Mouse (Mus musculus) CH12.LX (cell line): ENCODE data around the gene Mpv17. TPM values are rescaled to one million over a fixed set of nuclear protein-coding genes. Genes with fewer than 3 reads are reported as not detected.
A peak's percentile ranks its signal among the peaks of the same experiment; 100 is the strongest.

ENCODE experiments used
- DNase-seq: peaks from one replicate; pipeline ENCODE4 v3.0.0-alpha.2; 2013; ENCODE audit errors: extremely low read depth
- H3K27ac ChIP-seq: 2 replicates; pipeline ENCODE4 v1.5.1; 2012; ENCODE audit warnings: low read depth, mild to moderate bottlenecking, control low read depth, moderate library complexity; ENCODE audit not compliant: insufficient read depth
- H3K27me3 ChIP-seq: replicated peaks from 2 replicates; pipeline ENCODE3; 2012; ENCODE audit warnings: inconsistent platforms
- H3K36me3 ChIP-seq, 2 experiments: replicated peaks in 1 of 2; 2 replicates each; pipeline versions ENCODE3 to v1.6.1; 2012; ENCODE audit warnings: inconsistent platforms in 1 of 2, low read length in 1 of 2, mild to moderate bottlenecking in 1 of 2, mixed read lengths in 1 of 2, moderate library complexity in 1 of 2; ENCODE audit not compliant: control insufficient read depth in 1 of 2, insufficient read depth in 1 of 2
- H3K4me1 ChIP-seq, 2 experiments: 2 replicates each; pipeline ENCODE4 v1.6.1; 2012; ENCODE audit warnings: inconsistent platforms in 1 of 2, moderate library complexity in 1 of 2; ENCODE audit not compliant: insufficient read depth in 2 of 2, control insufficient read depth in 1 of 2
- H3K4me2 ChIP-seq: 2 replicates; pipeline ENCODE4 v1.6.1; 2012; ENCODE audit warnings: low read depth, mild to moderate bottlenecking, control low read depth; ENCODE audit not compliant: poor library complexity, insufficient read depth, severe bottlenecking
- H3K4me3 ChIP-seq, 3 experiments: fragments of 150-350 bp in 1 of 3; sonication (generic) in 1 of 3; replicated peaks in 1 of 3; 2 replicates each; pipeline versions ENCODE3 to v1.5.1; 2011 to 2012; ENCODE audit warnings: low read depth in 2 of 3, low read length in 2 of 3, mild to moderate bottlenecking in 2 of 3, moderate library complexity in 2 of 3, control low read depth in 1 of 3, improper control_type of control experiment in 1 of 3, inconsistent platforms in 1 of 3, mixed read lengths in 1 of 3; ENCODE audit not compliant: poor library complexity in 1 of 3
- H3K79me2 ChIP-seq: replicated peaks from 2 replicates; pipeline ENCODE4 v1.6.1; 2012; ENCODE audit warnings: mild to moderate bottlenecking, moderate library complexity; ENCODE audit not compliant: control insufficient read depth, poor library complexity, insufficient read depth, severe bottlenecking; ENCODE audit errors: extremely low read depth
- H3K9ac ChIP-seq: 2 replicates; pipeline ENCODE4 v1.6.1; 2012; ENCODE audit warnings: low read depth, mild to moderate bottlenecking, control low read depth, moderate library complexity; ENCODE audit not compliant: insufficient read depth
- H3K9me3 ChIP-seq: replicated peaks from 2 replicates; pipeline ENCODE3; 2012; ENCODE audit warnings: low read length, inconsistent platforms, mixed read lengths
- BHLHE40 ChIP-seq: IDR thresholded peaks from 2 replicates; pipeline ENCODE4 v1.6.1; 2011; ENCODE audit warnings: mild to moderate bottlenecking, low read depth, low read length, improper control_type of control experiment
- CHD1 ChIP-seq: IDR thresholded peaks from 2 replicates; pipeline ENCODE4 v1.6.1; 2012; ENCODE audit warnings: low read depth, low read length, improper control_type of control experiment, inconsistent platforms
- CTCF ChIP-seq, 2 experiments: IDR thresholded peaks in 1 of 2; conservative IDR thresholded peaks in 1 of 2; 2 replicates each; pipeline ENCODE4 v1.5.1; 2011 to 2012; ENCODE audit warnings: low read depth in 2 of 2, low read length in 2 of 2, improper control_type of control experiment in 1 of 2, inconsistent platforms in 1 of 2, mild to moderate bottlenecking in 1 of 2, moderate library complexity in 1 of 2
- E2F4 ChIP-seq: IDR thresholded peaks from 2 replicates; pipeline ENCODE4 v1.6.1; 2011; ENCODE audit warnings: low read depth, low read length, improper control_type of control experiment; ENCODE audit not compliant: insufficient replicate concordance
- ELF1 ChIP-seq: IDR thresholded peaks from 2 replicates; pipeline ENCODE4 v1.6.1; 2014; ENCODE audit warnings: low read depth, mild to moderate bottlenecking, inconsistent platforms, low read length, improper control_type of control experiment
- HCFC1 ChIP-seq: IDR thresholded peaks from 2 replicates; pipeline ENCODE4 v1.6.1; 2012; ENCODE audit warnings: low read depth, mild to moderate bottlenecking, inconsistent platforms, low read length, improper control_type of control experiment
- IRF4 ChIP-seq: IDR thresholded peaks from 2 replicates; pipeline ENCODE4 v1.6.1; 2014; ENCODE audit warnings: low read depth, mild to moderate bottlenecking, inconsistent platforms, low read length, improper control_type of control experiment
- JUND ChIP-seq: conservative IDR thresholded peaks from 2 replicates; pipeline ENCODE4 v1.6.1; 2011; ENCODE audit warnings: low read depth, low read length, improper control_type of control experiment
- MAX ChIP-seq: IDR thresholded peaks from 2 replicates; pipeline ENCODE4 v1.6.1; 2011; ENCODE audit warnings: low read length, improper control_type of control experiment
- MAZ ChIP-seq: IDR thresholded peaks from 2 replicates; pipeline ENCODE4 v1.6.1; 2012; ENCODE audit warnings: low read depth, mild to moderate bottlenecking, inconsistent platforms, low read length, improper control_type of control experiment, moderate library complexity
- MXI1 ChIP-seq: IDR thresholded peaks from 2 replicates; pipeline ENCODE4 v1.6.1; 2011; ENCODE audit warnings: mild to moderate bottlenecking, low read depth, low read length, improper control_type of control experiment
- PAX5 ChIP-seq: IDR thresholded peaks from 2 replicates; pipeline ENCODE4 v1.6.1; 2012; ENCODE audit warnings: low read length, inconsistent platforms, mixed read lengths
- POLR2A ChIP-seq: IDR thresholded peaks from 2 replicates; pipeline ENCODE4 v1.6.1; 2011; ENCODE audit warnings: low read depth, mild to moderate bottlenecking, improper control_type of control experiment, low read length
- POLR2AphosphoS2 ChIP-seq: IDR thresholded peaks from 2 replicates; pipeline ENCODE4 v1.6.1; 2011; ENCODE audit warnings: low read depth, low read length, improper control_type of control experiment
- RAD21 ChIP-seq: IDR thresholded peaks from 2 replicates; pipeline ENCODE4 v1.6.1; 2011; ENCODE audit warnings: low read depth, mild to moderate bottlenecking, low read length, improper control_type of control experiment, moderate library complexity
- RCOR1 ChIP-seq: conservative IDR thresholded peaks from 2 replicates; pipeline ENCODE4 v1.6.1; 2012; ENCODE audit warnings: low read depth, mild to moderate bottlenecking, inconsistent platforms, low read length, improper control_type of control experiment
- SIN3A ChIP-seq: IDR thresholded peaks from 2 replicates; pipeline ENCODE4 v1.6.1; 2012; ENCODE audit warnings: low read length, improper control_type of control experiment, inconsistent platforms
- SMC3 ChIP-seq: IDR thresholded peaks from 2 replicates; pipeline ENCODE4 v1.6.1; 2011; ENCODE audit warnings: low read depth, low read length, improper control_type of control experiment
- TBP ChIP-seq: conservative IDR thresholded peaks from 2 replicates; pipeline ENCODE4 v1.6.1; 2011; ENCODE audit warnings: low read depth, low read length, improper control_type of control experiment
- TCF12 ChIP-seq: IDR thresholded peaks from 2 replicates; pipeline ENCODE4 v1.6.1; 2014; ENCODE audit warnings: low read depth, mild to moderate bottlenecking, inconsistent platforms, low read length, improper control_type of control experiment
- UBTF ChIP-seq: IDR thresholded peaks from 2 replicates; pipeline ENCODE4 v1.6.1; 2012; ENCODE audit warnings: low read depth, mild to moderate bottlenecking, inconsistent platforms, low read length, improper control_type of control experiment, moderate library complexity
- USF2 ChIP-seq: conservative IDR thresholded peaks from 2 replicates; pipeline ENCODE4 v1.6.1; 2011; ENCODE audit warnings: low read depth, low read length, improper control_type of control experiment
- ZC3H11A ChIP-seq: IDR thresholded peaks from 2 replicates; pipeline ENCODE4 v1.6.1; 2012; ENCODE audit warnings: low read depth, mild to moderate bottlenecking, inconsistent platforms, low read length, improper control_type of control experiment
- ZKSCAN1 ChIP-seq: IDR thresholded peaks from 2 replicates; pipeline ENCODE4 v1.6.1; 2012; ENCODE audit warnings: low read depth, inconsistent platforms, low read length, improper control_type of control experiment, borderline replicate concordance
- ZMIZ1 ChIP-seq: IDR thresholded peaks from 2 replicates; pipeline ENCODE4 v1.6.1; 2012; ENCODE audit warnings: low read depth, mild to moderate bottlenecking, inconsistent platforms, low read length, improper control_type of control experiment
- ZNF384 ChIP-seq: IDR thresholded peaks from 2 replicates; pipeline ENCODE4 v1.6.1; 2012; ENCODE audit warnings: low read depth, low read length, improper control_type of control experiment, inconsistent platforms
- dilution Hi-C: fragments of 300-500 bp; cut with MboI; formaldehyde crosslinking; loops from 2 replicates; pipeline ENCODE4 v1.14.3; 2020; ENCODE audit warnings: low sequenced_read_pairs; ENCODE audit not compliant: extremely low pct_unique_long_range_greater_than_20kb, extremely low pct_ligation_motif_present
- in situ Hi-C: fragments of 300-500 bp; cut with MboI; formaldehyde crosslinking; loops from 3 replicates; pipeline ENCODE4 v1.14.3; 2019; ENCODE audit warnings: low sequenced_read_pairs, low pct_ligation_motif_present, low pct_unique_long_range_greater_than_20kb, mixed read lengths
- polyA plus RNA-seq: library from polyadenylated mRNA; unstranded; fragments of >175 nt; gene quantifications from 2 replicates; pipeline ENCODE4 v1.2.1, GENCODE M21; 2012; ENCODE audit warnings: low read depth; ENCODE audit not compliant: insufficient read length
- total RNA-seq, 2 experiments: library from RNA; depleted of rRNA; stranded (reverse); fragments of 300-350 nt in 1 of 2; fragments of >200 nt in 1 of 2; gene quantifications; 2 replicates each; pipeline ENCODE4 v1.2.3; 2012 to 2014

Gene Mpv17
- total and polyA plus RNA-seq, 3 experiments: 24.0 to 37.6 (median 32.8) TPM

DNA sequence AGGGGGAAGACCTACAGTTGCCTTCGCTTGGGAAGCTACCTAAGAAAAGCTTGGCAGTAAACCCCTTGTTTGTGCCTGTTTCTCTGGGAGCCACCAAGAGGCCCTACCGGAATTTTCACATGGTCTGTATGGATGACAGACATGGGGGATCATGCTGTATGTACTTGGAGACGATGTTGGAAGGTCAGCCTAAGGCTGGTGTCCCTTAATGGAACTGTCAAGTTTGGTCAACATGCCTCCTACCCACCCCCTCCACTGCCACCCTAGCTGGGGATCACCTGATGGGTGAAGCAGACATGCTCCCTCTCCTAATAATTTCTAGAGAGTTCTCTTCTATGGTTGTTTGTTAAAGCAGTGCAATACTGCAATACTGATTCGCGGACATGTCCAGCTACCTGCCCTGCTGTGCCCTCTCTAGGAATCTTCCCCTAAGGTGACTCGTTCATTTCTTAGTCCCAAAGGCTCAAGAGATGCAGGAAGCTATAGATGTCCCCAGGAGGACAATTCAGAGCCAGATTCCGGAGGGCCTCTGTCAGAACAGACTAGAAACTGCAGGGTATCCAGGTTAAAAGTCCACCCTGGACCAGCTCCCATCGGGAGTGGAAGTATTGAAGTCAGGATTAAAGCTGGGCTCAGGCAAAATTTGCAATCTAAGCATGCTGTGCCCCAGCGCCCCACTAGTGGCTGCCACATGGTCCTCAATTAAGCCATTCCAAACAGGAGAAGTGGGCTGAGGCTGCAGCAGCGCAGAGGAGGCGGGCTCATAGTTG, 58.2 kb downstream of the Mpv17 start:
- Histone ChIP-seq H3K79me2 (no peaks in the 10 kb centered on the region), H3K4me3 (peak overlapping the region in 2 of 3 experiments; percentile 32 to 44), H3K9me3 (peaks cover 10% of the 10 kb centered on the region), H3K27ac (no peak overlapping the region), H3K4me2 (peak overlapping the region; percentile 82), H3K4me1 (peaks cover 7 to 22% of the 10 kb centered on the region in 2 experiments), H3K27me3 (peaks cover 73% of the 10 kb centered on the region)
- in situ Hi-C loops: no loop called here
- DNase-seq: no peak
- TF ChIP-seq TCF12 (no peak), USF2 (no peak), UBTF (no peak), ELF1 (no peak), E2F4 (no peak), CHD1 (no peak), TBP (no peak), MAX (no peak), HCFC1 (no peak), ZNF384 (no peak), BHLHE40 (no peak), SIN3A (no peak), CTCF (conservative IDR thresholded peaks at IDR 0.05 in 1 of 2, IDR thresholded peaks at IDR 0.05 in 1 of 2; ENCODE audit: low read depth in 2 of 2, low read length in 2 of 2) (no peak), SMC3 (no peak)
- TF ChIP-seq, all 38 proteins: peak for 0
- Histone ChIP-seq H3K9ac (no peak overlapping the region), H3K36me3 (no peaks in the 10 kb centered on the region)
- dilution Hi-C loops: no loop called here

DNA sequence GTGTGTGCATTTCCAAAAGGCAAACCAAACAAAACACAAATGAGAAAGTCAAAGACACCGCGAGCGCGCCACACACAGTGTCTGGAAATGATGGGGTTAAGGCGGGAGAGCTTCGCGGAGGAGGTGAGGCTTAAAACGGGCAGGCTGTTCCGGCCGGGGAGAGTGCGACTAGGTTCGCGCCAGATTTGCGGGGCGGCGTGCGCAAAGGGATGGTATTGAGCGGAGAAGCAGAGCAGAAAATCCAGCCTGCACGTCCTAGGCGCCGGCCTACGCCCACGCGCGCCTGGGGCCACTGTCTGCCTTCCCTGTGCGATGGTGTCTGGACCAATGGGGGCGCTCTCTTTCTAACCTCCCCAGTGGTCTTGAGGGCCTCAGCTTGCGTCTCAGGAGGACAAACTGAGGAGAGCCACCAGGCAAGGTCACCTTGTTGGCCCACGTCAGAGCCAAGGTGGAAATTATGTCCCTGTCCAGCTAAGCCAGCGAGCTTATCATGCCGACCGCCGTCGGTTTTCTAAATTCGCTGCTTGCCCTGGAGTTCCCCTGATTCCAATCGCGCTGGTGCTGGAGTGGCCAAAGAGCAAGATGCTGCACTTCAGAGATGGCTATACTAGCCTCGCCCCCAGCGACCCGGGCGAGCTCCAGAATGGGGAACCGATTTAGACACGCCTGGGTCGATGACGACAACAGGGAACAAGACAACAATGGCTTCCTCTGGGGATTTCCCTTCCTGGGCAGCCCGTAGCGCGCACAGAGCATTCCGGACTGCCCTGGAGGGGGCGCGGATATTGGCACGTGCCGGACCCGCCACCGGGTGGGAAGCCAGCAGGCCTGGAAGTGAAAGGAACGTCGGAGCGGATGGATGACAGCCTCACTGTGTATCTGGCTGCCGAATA, 59.0 kb downstream of the Mpv17 start:
- Histone ChIP-seq H3K36me3 (no peaks in the 10 kb centered on the region), H3K27ac (no peak overlapping the region), H3K4me2 (peak overlapping the region; percentile 82), H3K4me1 (peaks cover 7 to 22% of the 10 kb centered on the region in 2 experiments), H3K27me3 (peaks cover 81% of the 10 kb centered on the region), H3K4me3 (peak overlapping the region; percentile 30 to 44 (median 32)), H3K79me2 (no peaks in the 10 kb centered on the region), H3K9ac (no peak overlapping the region), H3K9me3 (peaks cover 10% of the 10 kb centered on the region)
- in situ Hi-C loops (no loop called here), dilution Hi-C loops (no loop called here)
- peak; percentile 81 for DNase-seq
- TF ChIP-seq E2F4 (no peak), ZKSCAN1 (no peak), BHLHE40 (peak; percentile 98), JUND (no peak), ZNF384 (no peak), POLR2A (no peak), POLR2AphosphoS2 (no peak), ELF1 (peak; percentile 55; the same call in 1 of the 2 replicates), IRF4 (peak; percentile 66), MXI1 (peak; percentile 58; the same call in 1 of the 2 replicates), TCF12 (peak; percentile 47; the same call in 1 of the 2 replicates), PAX5 (no peak), ZC3H11A (no peak), SMC3 (no peak), MAZ (peak; percentile 62), MAX (peak; percentile 77; the same call in 1 of the 2 replicates), USF2 (no peak), ZMIZ1 (no peak), RCOR1 (peak; percentile 69; the same call in 1 of the 2 replicates), SIN3A (peak; percentile 66; the same call in 1 of the 2 replicates), RAD21 (no peak), TBP (no peak), UBTF (0 out of 2 replicates have a peak, but pooled peaks have one; percentile 33)
